Mouse (Mus musculus) Muller cell, postnatal 12 days (primary cell): ENCODE measurements at regions not wholly inside any gene's neighbourhood (a gene's known extent, or its start where the extent isn't known, plus 50 kb on each side); places are given as distances from the start of the nearest gene placed in this dataset.

Experiments used
- DNase-seq: peaks from one replicate; pipeline ENCODE4 v3.0.0-alpha.2; 2015; ENCODE audit errors: inconsistent ontology term

DNA sequence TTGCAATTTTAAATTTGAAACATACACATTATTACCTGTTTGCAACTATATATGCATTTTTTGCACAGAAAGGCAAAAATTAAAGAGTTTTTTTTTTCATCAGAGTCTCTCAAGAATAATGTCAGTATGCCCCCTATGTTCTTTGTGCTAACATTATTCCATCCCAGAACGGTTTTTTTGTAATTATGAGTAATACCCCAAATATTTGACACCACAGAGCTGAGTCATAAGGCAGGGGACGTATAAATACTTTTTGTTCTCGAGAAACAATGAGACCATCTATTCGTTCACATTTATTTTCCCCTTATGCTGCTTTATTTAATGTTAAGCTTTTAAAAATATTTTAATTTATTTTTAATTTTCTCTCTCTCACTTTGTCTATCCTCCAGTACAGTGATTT, 578.5 kb downstream of the Cetn3 start:
- peak; percentile 75 for DNase-seq

DNA sequence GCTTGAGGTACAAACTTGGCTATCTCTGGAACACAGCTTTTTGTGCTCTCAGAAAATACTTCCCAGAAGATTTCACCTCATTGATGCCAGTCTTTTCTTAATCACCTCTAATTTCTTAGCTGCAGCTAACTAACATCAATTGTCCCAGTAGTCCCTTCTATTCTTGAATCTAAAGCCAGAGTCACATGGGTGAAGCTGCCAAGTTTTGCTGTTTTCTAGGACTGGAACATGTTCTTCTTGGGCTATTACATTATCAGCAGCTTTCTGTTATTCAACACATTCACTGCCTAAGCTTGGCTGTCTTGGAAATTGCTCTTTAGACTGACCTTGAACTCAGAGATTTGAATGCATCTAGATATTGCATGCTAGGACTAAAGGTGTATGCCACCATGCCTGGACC, 583.9 kb downstream of the Cetn3 start:
- no peak for DNase-seq

DNA sequence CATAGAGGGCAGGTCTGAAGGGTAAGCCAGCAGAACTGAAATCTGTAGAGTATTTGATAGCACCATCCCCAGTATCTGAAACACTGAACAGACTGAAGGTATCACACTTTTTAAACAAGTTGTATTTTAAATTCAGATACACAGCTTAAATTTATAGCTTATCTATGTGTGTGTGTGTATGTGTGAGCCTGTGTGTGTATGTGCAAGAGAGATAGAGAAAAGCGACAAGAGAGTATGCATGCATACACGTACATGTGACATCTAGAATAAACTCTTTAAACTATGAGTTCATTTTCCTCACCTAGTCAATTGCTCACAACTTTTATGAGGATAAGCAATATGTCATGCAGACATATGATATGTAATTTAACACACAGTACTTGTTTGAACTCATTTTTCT, 588.7 kb downstream of the Cetn3 start:
- no peak for DNase-seq

DNA sequence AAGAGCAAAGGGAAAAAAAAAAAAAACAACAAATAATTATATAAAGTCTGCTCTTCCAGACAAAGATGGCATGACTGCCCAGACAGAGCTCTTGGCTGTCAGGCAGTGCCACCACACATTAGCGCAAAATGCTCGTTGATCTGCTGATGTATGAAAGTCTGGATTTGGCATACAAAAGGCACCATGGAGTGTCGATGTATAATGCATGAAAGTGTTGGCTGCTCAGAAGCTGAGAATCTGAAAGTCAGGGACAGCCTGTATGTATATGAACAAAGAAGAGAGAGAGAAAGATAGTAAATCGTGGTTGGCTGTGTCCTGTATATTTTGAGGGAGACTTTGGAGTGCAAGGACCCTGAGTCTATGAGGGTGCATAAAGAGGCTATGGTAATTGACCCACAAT, 589.7 kb downstream of the Cetn3 start:
- DNase-seq: no peak

DNA sequence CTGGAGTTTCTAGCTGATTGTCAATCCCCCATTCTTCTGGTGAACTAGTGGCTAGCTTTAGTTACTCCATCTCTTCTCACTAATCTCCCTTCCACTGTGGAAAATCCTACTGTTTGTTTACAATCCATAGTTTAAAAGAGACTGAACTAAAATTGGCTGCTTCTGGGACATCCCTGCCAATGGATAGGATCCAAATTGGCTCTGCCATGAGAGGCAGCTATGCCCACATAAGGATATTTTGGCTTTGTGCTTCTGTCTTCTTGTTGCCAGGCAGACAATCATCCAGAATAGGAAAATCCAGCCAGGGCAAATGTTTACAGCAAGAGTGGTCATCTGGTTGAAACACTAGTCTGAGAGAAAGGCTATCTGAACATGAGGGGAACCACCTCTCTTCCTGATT, 610.0 kb downstream of the Cetn3 start:
- DNase-seq: peak; percentile 52

DNA sequence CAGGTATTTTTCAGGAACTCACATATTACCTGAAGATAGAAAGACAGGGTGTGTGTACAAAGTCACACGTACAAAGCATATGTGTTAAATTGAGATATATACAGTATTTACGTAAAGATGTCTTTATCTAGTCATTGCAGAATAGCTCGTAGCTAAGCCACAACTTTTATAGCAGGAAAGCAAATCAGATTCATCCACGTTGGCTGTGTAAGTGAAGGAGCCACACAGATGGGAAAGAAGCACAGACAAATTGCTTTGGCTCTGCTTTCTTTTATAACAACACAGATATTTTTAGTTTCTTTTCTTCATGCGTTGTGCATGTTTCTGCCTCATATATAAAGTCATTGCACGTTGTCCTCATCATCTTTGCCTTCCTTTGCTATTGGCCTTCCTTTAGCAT, 610.6 kb downstream of the Cetn3 start:
- DNase-seq: no peak

DNA sequence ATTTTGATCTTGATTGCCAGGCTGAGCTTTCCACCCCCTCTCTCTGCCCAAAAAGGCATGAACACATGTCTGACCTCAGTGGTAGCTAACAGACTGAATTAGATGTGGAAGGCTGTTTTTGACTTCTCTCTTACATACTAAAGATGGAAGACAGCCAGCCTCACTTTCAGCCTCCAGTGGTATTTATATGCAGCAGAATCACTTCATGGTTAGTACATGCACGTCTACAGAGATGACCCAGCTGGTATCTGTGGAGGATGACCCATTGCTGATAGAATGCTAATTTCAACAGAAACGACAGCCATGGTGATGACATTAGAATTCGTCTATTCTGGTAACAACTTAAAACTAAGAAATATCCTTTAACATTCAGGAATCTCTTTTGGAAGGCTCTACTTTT, 630.8 kb downstream of the Cetn3 start:
- DNase-seq: no peak

DNA sequence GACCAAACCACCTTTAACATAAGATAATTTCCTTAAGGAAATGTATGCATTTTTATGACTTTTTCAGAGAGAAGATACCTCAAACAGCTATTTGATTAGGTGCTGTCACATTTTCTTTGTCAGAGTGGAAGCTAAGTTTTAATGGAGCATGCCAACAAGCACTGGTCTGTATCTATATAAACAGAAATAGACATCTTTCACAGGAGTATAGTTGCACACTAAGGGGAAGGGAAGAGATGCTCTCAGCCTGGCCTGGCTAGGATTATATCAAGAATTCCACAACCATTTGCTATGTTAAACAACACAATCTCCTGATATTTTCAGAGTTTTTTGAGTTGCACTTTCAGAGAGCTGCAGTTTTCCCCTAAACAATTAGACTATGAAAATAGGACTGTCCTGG, 638.1 kb downstream of the Cetn3 start:
- DNase-seq: no peak

DNA sequence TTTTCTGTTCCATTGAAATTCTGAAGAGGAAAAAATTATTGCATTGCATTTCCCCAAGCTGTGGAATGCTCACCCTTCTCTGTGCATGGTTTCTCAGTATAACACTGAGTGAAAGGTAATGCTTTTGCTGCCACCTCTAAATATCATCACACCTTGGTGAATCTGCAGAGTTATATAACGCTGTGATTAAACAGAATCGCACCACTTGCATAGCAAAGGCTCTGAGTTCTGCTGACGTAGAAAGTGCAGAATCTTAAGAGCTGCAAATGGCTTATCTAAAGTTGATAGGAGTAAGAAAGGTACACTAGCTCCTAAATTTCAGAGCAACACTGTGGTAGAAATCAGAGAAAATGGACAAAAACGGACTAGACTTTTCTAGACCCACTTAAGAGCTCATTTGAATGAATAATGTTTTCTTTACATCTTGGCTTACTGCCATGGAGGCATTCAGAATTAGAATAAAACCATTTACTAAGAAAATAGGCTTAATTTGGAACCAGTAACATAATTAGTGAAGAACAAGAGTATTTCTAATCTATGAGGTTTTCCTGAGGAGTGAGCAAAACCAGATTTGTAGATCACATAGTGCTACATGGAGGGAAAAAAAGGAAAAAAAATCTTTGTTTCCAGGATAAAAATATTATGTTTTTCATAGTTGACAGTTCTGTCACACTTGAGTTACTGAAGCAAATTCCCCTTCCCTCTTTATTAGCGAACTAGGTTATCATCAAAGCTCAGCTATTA, 641.2 kb downstream of the Cetn3 start:
- no peak for DNase-seq

DNA sequence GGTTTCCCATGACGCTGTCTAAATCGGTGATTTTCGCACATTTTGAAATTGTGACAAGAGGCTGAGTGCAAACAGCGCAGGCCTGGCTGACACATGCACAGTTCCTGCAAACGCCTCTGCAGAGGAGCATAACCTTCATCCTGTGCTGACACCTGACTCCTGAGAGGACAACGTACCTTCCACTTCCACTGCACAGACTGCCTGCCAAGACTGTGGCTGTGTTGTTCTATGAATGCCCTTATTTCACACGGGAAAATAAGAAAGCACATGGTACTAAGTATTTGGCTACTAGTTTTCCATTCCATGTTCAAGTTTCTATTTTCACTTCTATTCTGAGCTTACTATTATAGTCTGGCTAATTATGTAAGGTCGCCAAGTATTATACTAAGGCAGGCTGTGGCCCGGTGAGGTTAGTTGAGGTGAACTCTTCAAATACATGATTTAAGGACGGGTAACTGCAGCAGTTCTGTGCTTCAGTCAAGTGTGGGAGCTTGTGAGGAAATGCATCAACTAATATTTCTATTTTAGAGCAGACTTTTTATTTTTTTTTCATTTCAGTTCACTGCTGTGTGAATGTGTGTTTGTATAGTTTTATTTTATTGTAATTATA, 642.0 kb downstream of the Cetn3 start:
- DNase-seq: no peak

DNA sequence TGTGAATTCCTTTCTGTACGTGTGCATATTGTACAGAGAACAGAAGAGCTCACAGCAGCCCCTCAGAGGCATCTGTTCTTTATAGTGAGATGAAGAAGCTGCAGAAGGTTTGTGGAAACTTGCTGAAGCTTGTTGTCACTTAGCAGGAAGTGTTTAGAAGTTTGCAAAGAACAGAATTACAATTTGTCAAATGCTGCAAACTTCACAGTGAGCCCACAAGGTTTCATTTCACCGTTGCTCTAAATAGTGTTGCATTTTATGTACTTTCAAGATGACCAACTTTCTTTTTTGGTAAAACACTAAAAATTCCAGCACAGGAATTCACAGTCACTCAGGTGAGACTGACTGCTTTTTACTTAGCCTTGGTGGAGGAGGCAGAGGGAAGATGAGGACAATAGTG, 649.5 kb downstream of the Cetn3 start:
- no peak for DNase-seq

DNA sequence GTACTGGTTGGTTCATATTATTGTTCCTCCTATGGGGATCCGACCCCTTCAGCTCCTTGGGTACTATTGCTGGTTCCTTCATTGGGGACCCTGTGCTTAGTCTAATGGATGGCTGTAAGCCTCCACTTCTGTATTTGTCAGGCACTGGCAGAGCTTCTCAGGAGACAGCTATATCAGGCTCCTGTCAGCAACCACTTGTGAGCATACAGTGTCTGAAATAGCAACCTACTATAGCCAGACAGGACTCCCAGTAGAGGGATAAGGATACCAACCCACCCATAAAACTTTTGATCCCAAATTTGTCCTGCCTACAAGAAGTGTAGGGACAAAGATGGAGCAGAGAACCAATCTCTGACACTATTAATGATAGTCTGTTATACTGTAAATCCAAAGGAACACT, 656.4 kb downstream of the Cetn3 start:
- no peak for DNase-seq

DNA sequence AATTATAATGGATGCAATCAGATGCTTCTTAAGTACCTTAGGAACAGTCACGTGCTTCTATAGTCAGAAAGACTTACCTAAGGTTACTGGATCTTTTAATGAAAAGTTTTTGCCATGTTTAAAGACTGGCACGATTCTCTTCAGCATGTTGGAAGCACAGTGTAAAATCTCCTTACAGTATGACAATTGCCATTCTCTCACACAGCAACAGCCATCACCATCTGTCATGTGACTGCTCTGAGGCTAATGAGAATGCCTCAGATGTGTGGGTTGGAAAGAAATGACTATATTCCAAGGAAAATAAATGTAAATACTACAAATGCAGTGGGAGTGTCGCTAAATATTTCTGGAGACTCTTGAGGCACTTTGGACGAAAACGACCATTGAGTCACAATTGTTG, 670.8 kb downstream of the Cetn3 start:
- DNase-seq: no peak

DNA sequence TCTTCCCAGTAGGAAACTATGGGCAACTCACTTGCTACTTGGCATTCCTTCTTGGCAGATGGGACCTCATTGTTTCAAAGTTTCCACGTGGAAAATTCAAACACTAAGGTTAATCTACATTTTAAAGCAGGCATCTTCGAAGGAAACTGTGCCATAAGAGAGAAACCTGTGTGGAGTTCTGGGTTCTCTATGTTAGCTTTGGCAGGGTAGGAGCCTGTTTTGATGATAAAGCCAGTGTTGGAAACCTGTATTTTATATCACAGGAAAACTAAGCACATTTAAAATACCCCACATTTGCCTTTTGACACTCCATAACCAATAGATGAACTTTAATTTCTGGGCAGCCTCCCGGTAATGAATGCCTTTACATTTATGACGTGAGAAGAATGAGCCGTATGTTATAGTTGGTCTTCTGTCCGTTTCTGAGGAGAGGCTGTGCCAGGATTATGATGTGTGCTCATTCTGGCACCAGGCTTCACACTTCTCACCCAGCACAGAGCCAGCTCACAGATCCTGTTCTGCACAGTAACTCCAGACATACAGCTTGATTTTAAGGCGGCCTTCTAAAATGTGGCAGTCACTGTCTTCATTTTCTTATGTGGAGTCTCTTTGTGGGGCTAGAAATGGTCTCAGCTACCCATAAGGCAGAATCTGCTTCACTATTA, 700.5 kb downstream of the Cetn3 start:
- DNase-seq: no peak

DNA sequence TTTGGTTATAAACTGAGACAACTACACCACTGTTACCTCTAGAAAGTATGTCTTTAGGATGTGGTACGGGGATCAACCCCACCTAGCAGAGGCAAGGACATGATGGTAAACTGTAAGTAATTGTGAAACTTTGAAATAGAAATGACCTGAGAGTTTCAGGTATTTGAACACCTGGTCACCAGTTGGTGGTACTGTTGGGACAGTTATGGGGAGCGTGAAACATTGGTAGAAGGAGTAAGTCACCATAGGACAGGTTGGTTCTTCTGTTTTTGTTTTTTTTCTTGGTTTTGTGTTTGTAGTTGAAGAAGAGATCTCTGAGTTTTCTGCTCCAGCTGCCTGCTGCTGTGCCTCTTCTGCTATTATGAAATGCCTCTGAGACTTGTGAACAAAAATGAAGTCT, 713.7 kb downstream of the Cetn3 start:
- DNase-seq: no peak

DNA sequence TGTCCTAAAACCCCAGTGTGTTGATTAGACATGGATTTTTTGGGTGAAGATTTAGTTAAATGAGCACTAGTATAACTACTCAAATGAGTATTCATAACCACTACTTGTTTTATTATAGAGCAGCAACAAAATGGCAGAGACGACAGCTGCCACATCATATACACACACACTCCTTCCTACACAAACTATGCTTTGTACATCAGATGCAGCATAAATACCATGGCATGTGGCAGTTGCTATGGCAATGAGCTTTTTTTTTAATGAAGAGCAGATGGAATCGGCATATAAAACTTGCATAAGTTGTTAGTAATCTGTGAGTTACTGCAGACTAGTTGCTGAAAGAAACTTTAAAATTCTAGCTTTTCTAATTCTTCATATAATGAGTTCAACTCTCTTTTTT, 725.3 kb downstream of the Cetn3 start:
- no peak for DNase-seq

DNA sequence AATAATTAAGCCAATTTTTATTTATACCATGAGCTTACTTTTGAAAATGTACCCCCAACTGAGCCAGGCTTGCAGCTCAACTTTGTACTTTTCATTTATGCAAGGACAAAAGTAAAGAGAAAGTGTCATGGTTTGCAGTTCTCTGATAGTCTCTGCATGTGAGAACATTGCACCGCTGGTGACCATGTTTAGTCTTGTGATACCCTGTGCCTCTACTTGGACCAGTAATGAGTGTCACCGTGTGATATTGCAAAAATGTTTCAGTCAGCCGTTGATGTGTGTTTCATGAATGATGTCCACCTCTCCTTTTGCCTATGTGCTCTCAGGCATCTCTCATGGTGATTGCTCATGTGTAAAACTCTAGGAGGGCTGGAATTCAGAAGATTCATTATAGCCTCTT, 726.6 kb downstream of the Cetn3 start:
- no peak for DNase-seq
